Mouse (Mus musculus): ENCODE results near the gene Slc25a25. TPM values are rescaled to one million over a fixed set of nuclear protein-coding genes. Genes with fewer than 3 reads are reported as not detected.
"Not testable (repeated sequence)": the region's sequence is repeated elsewhere in the genome, so short reads cannot be mapped to it uniquely, and the experiment has no call there.

The Slc25a25 gene
- polyA plus RNA-seq, 1 experiment from 2014 or later: 29.2 TPM

DNA sequence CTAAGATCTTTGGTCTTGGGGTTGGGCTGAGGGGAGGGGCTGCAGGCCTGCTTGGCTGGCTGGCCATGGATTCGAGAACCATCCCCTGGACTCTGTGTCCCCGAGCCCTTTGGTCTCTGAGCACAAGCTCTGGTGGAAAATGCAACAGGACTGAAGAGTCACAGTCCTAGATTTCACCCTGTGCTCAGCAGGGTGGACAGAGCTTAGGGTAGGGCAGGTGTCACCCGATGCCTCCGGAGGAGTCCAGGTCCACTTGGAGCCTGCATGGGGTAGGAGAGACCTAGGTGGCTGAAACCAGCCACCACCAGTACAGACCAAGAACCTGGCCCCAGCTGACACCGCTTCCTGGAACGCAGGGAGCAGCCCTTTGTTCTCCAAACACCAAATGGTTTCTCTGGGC is 33.7 kb upstream of the Slc25a25 start:
- Histone ChIP-seq H3K4me3 (no peak overlapping the region), H3K9me3 (replicated peaks) (peaks cover 1% of the 10 kb centered on the region; the same call in 1 of the 2 replicates), H3K4me1 (no peaks in the 10 kb centered on the region), H3K36me3 (no peaks in the 10 kb centered on the region), H3K27ac (replicated peaks) (no peak overlapping the region), H3K27me3 (ENCODE audit: low read depth, poor library complexity, severe bottlenecking) (no peaks in the 10 kb centered on the region)
- no peak for DNase-seq (ENCODE audit: low spot score)
- 88% methylated on average over 6 of the region's 6 CpGs for WGBS

GRCm38 (mm10) chr2:32483179-32483875 is 32.1 kb upstream of the Slc25a25 start:
- H3K36me3 ChIP-seq: no peaks in the 10 kb centered on the region
- H3K4me1 ChIP-seq: no peaks in the 10 kb centered on the region
- no peak overlapping the region for H3K27ac ChIP-seq (replicated peaks)
- no peak overlapping the region for H3K4me3 ChIP-seq
- H3K9me3 ChIP-seq (replicated peaks): peaks cover 14% of the 10 kb centered on the region
- H3K27me3 ChIP-seq (ENCODE audit: low read depth, poor library complexity, severe bottlenecking): no peaks in the 10 kb centered on the region
- WGBS: 79% methylated on average over 9 of the region's 9 CpGs
- no peak for DNase-seq (ENCODE audit: low spot score)

DNA sequence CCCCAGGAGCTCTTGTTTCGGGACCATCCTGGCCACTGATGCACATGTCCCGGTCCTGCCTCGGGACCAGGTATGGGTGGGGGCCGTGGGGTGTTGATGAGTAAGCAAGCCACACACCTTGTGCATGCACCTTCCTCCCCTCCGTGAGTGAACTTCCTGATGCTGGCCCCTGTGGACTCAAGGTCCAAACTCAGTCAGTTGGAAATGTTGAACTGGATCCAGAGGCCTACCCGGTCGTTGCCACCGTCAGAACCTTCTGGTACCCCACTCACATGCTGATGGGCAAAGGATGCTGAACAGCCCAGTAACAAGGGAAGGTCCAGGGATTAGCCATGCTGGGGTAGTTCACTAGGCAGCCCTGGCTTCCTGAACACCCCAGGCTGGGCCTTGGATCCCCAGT is 31.1 kb upstream of the Slc25a25 start:
- peaks cover 20% of the 10 kb centered on the region for H3K9me3 ChIP-seq (replicated peaks)
- no peaks in the 10 kb centered on the region for H3K27me3 ChIP-seq (ENCODE audit: low read depth, poor library complexity, severe bottlenecking)
- no peaks in the 10 kb centered on the region for H3K4me1 ChIP-seq
- DNase-seq (ENCODE audit: low spot score): no peak
- H3K27ac ChIP-seq (replicated peaks): no peak overlapping the region
- H3K36me3 ChIP-seq: no peaks in the 10 kb centered on the region
- no peak overlapping the region for H3K4me3 ChIP-seq
- 94% methylated on average over 8 of the region's 8 CpGs for WGBS

DNA sequence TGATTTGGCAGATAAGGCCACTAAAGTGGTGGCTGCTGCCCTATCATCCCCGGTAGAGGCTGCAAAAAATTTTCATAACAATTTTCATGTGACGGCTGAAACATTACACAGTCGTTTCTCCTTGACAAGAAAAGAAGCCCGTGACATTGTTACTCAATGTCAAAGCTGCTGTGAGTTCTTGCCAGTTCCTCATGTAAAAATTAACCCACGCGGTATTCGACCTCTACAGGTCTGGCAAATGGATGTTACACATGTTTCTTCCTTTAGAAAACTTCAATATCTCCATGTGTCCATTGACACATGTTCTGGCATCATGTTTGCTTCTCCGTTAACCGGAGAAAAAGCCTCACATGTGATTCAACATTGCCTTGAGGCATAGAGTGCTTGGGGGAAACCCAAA is 24.1 kb upstream of the Slc25a25 start:
- H3K27me3 ChIP-seq (ENCODE audit: low read depth, poor library complexity, severe bottlenecking); DNase-seq (ENCODE audit: low spot score); H3K4me3 ChIP-seq; H3K27ac ChIP-seq (replicated peaks); H3K36me3 ChIP-seq; H3K4me1 ChIP-seq: not testable (repeated sequence)
- WGBS: 95% methylated on average over 5 of the region's 9 CpGs
- peaks cover 24% of the 10 kb centered on the region for H3K9me3 ChIP-seq (replicated peaks)

DNA sequence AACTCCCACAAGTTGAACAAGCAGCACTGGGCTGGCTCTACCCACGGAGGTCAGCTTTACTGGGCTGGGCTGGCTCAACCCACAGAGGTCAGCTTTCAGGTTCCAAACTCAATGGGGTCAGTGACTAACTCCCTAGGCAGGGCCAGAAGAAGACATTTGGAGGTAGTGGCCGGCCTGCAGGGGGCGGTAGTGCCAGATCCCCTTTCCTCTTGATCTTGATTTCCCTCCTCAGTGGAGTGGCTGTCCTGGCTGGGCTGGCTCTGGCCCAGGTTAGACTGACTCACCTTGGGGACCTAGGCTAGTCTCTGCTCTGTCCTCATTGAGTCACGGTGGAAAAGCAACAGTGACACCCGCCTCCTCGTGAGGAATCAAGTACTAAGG is 20.4 kb upstream of the Slc25a25 start:
- Histone ChIP-seq H3K27me3 (ENCODE audit: low read depth, poor library complexity, severe bottlenecking) (no peaks in the 10 kb centered on the region), H3K36me3 (no peaks in the 10 kb centered on the region), H3K27ac (replicated peaks) (no peak overlapping the region)

GRCm38 (mm10) chr2:32471001-32471680 is 19.9 kb upstream of the Slc25a25 start:
- Histone ChIP-seq H3K9me3 (replicated peaks) (peaks cover 4% of the 10 kb centered on the region; the same call in 1 of the 2 replicates), H3K36me3 (no peaks in the 10 kb centered on the region)

More for the DNA sequence above, 20.4 kb upstream of the Slc25a25 start:
- WGBS: 87% methylated on average over 6 of the region's 6 CpGs
- H3K4me3 ChIP-seq: no peak overlapping the region
- peaks cover 4% of the 10 kb centered on the region; the same call in 1 of the 2 replicates for H3K9me3 ChIP-seq (replicated peaks)
- no peaks in the 10 kb centered on the region for H3K4me1 ChIP-seq
- DNase-seq (ENCODE audit: low spot score): no peak

GRCm38 (mm10) chr2:32464212-32464891 is 13.1 kb upstream of the Slc25a25 start:
- H3K27ac ChIP-seq (replicated peaks): no peak overlapping the region
- no peaks in the 10 kb centered on the region for H3K9me3 ChIP-seq (replicated peaks)
- DNase-seq (ENCODE audit: low spot score): no peak
- H3K4me3 ChIP-seq: no peak overlapping the region
- H3K4me1 ChIP-seq: no peaks in the 10 kb centered on the region
- H3K36me3 ChIP-seq: no peaks in the 10 kb centered on the region
- 86% methylated on average over 6 of the region's 6 CpGs for WGBS
- H3K27me3 ChIP-seq (ENCODE audit: low read depth, poor library complexity, severe bottlenecking): no peaks in the 10 kb centered on the region

More at GRCm38 (mm10) chr2:32471001-32471680, 19.9 kb upstream of the Slc25a25 start:
- DNase-seq (ENCODE audit: low spot score): no peak
- Histone ChIP-seq H3K4me3 (no peak overlapping the region), H3K27ac (replicated peaks) (no peak overlapping the region), H3K4me1 (no peaks in the 10 kb centered on the region), H3K27me3 (ENCODE audit: low read depth, poor library complexity, severe bottlenecking) (no peaks in the 10 kb centered on the region)
- WGBS: 95% methylated on average over 6 of the region's 6 CpGs

GRCm38 (mm10) chr2:32463773-32464172 is 12.5 kb upstream of the Slc25a25 start:
- Histone ChIP-seq H3K27me3 (ENCODE audit: low read depth, poor library complexity, severe bottlenecking) (no peaks in the 10 kb centered on the region), H3K27ac (replicated peaks) (no peak overlapping the region), H3K36me3 (no peaks in the 10 kb centered on the region), H3K4me3 (no peak overlapping the region), H3K9me3 (replicated peaks) (no peaks in the 10 kb centered on the region), H3K4me1 (no peaks in the 10 kb centered on the region)
- no peak for DNase-seq (ENCODE audit: low spot score)
- WGBS: 84% methylated on average over 2 of the region's 2 CpGs

GRCm38 (mm10) chr2:32459657-32460056 is 8.4 kb upstream of the Slc25a25 start:
- H3K4me3 ChIP-seq: no peak overlapping the region
- 0 out of 2 replicates have a peak, but pooled peaks cover 4% of the 10 kb centered on the region for H3K4me1 ChIP-seq
- no peak for DNase-seq (ENCODE audit: low spot score)
- WGBS: 95% methylated on average over 2 of the region's 2 CpGs
- H3K36me3 ChIP-seq: peaks cover 18% of the 10 kb centered on the region
- no peaks in the 10 kb centered on the region for H3K27me3 ChIP-seq (ENCODE audit: low read depth, poor library complexity, severe bottlenecking)
- no peaks in the 10 kb centered on the region for H3K9me3 ChIP-seq (replicated peaks)
- no peak overlapping the region for H3K27ac ChIP-seq (replicated peaks)

DNA sequence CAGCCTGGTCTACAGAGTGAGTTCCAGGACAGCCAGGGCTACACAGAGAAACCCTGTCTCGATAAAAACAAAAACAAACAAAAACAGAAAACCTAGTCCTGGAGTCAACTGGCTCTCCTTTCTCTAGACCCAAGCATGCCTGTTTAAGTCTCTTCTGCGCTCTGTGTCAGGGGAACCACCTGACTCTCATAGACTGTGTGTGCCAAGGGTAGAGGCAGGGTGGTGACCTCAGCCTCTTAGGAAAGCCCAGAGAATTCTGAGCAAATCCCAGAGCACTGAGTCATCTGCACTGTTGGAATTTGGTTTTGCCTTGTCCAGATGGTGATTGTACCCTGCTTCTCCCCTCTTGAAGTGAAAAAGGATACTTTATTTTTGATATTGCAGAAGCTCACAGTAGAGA is 7.1 kb upstream of the Slc25a25 start:
- WGBS: 85% methylated on average over 2 of the region's 2 CpGs

DNA sequence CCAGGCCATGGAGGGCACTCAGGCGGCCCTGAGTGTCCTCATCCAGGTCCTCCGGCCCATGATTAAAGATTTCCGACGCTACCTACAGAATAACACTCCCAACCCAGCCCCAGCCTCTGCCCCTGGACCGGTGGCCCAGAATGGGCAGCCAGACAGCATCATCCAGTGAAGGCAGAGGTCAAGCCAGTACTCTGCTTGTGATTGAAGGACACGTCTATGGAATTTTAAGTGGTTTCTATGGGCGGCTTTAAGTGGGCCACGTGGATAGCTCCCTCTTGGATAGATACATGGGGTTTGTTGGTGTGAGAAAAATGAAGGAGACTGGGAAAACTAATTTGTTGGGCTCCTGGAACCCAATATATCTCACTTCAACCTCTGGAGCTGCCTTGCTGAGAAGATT is 3.9 kb upstream of the Slc25a25 start:
- Histone ChIP-seq H3K27ac (replicated peaks) (no peak overlapping the region), H3K9me3 (replicated peaks) (no peaks in the 10 kb centered on the region), H3K4me3 (no peak overlapping the region), H3K36me3 (peaks cover 18% of the 10 kb centered on the region), H3K4me1 (peaks cover 30% of the 10 kb centered on the region), H3K27me3 (ENCODE audit: low read depth, poor library complexity, severe bottlenecking) (no peaks in the 10 kb centered on the region)
- no peak for DNase-seq (ENCODE audit: low spot score)
- 91% methylated on average over 8 of the region's 8 CpGs for WGBS

More for the DNA sequence above, 7.1 kb upstream of the Slc25a25 start:
- Histone ChIP-seq H3K27ac (replicated peaks) (no peak overlapping the region), H3K36me3 (peaks cover 18% of the 10 kb centered on the region), H3K4me3 (no peak overlapping the region), H3K27me3 (ENCODE audit: low read depth, poor library complexity, severe bottlenecking) (no peaks in the 10 kb centered on the region), H3K4me1 (0 out of 2 replicates have a peak, but pooled peaks cover 4% of the 10 kb centered on the region), H3K9me3 (replicated peaks) (no peaks in the 10 kb centered on the region)
- no peak for DNase-seq (ENCODE audit: low spot score)

- Histone ChIP-seq H3K4me3 (no peak overlapping the region), H3K4me1 (peaks cover 34% of the 10 kb centered on the region), H3K27ac (replicated peaks) (no peak overlapping the region), H3K36me3 (peaks cover 18% of the 10 kb centered on the region), H3K9me3 (replicated peaks) (no peaks in the 10 kb centered on the region), H3K27me3 (ENCODE audit: low read depth, poor library complexity, severe bottlenecking) (no peaks in the 10 kb centered on the region)
- 91% methylated on average over 10 of the region's 10 CpGs for WGBS
- no peak for DNase-seq (ENCODE audit: low spot score)
These were observed 3.4 kb upstream of the Slc25a25 start for GRCm38 (mm10) chr2:32454633-32455032.
